Mouse (Mus musculus) cerebellum, adult 11 months (tissue): ENCODE results near the gene Mospd3.
"Not testable (repeated sequence)": the region's sequence is repeated elsewhere in the genome, so short reads cannot be mapped to it uniquely, and the experiment has no call there.

Experiments used
- DNase-seq: peaks from one replicate; pipeline ENCODE4 v3.0.0; 2022

Mospd3 gene

GRCm38 (mm10) chr5:137614921-137615320 lies 14.1 kb upstream of the Mospd3 start:
- DNase-seq = not testable (repeated sequence)

- DNase-seq = no peak
Observed at GRCm38 (mm10) chr5:137613550-137613949, 12.7 kb upstream of the Mospd3 start, which contains the start of gene Pcolce. TSS of gene Pcolce (minus strand) at chr5:137613784.

GRCm38 (mm10) chr5:137613076-137613475 lies 12.2 kb upstream of the Mospd3 start:
- DNase-seq = no peak

GRCm38 (mm10) chr5:137611245-137611602 lies 10.4 kb upstream of the Mospd3 start:
- no peak for DNase-seq

- DNase-seq = no peak
Observed at GRCm38 (mm10) chr5:137610548-137611244, 9.8 kb upstream of the Mospd3 start.

- DNase-seq = no peak
Observed at GRCm38 (mm10) chr5:137610056-137610455, 9.2 kb upstream of the Mospd3 start.

GRCm38 (mm10) chr5:137609292-137609691 lies 8.4 kb upstream of the Mospd3 start:
- DNase-seq = no peak

- DNase-seq = no peak
Observed at GRCm38 (mm10) chr5:137608654-137609190, 7.9 kb upstream of the Mospd3 start.

- no peak for DNase-seq
Observed at GRCm38 (mm10) chr5:137607860-137608653, 7.2 kb upstream of the Mospd3 start.

- DNase-seq = no peak
Observed at GRCm38 (mm10) chr5:137601365-137601729, 489 bp upstream of the Mospd3 start.

GRCm38 (mm10) chr5:137600281-137600618 lies 608 bp downstream of the Mospd3 start:
- no peak for DNase-seq

GRCm38 (mm10) chr5:137599600-137599999 lies 1.3 kb downstream of the Mospd3 start:
- DNase-seq = no peak

GRCm38 (mm10) chr5:137598100-137598826 lies 2.6 kb downstream of the Mospd3 start:
- DNase-seq = no peak

GRCm38 (mm10) chr5:137597625-137598024 lies 3.2 kb downstream of the Mospd3 start:
- no peak for DNase-seq

- no peak for DNase-seq
Observed at GRCm38 (mm10) chr5:137596601-137597261, 4.1 kb downstream of the Mospd3 start.

GRCm38 (mm10) chr5:137595921-137596320 lies 4.9 kb downstream of the Mospd3 start:
- no peak for DNase-seq

GRCm38 (mm10) chr5:137590507-137590906 lies 10.4 kb downstream of the Mospd3 start:
- no peak for DNase-seq

GRCm38 (mm10) chr5:137584976-137585375 lies 15.9 kb downstream of the Mospd3 start:
- peak; percentile 67 for DNase-seq

- DNase-seq = no peak
Observed at GRCm38 (mm10) chr5:137583670-137584169, 17.1 kb downstream of the Mospd3 start.

- no peak for DNase-seq
Observed at GRCm38 (mm10) chr5:137582702-137583101, 18.2 kb downstream of the Mospd3 start.

GRCm38 (mm10) chr5:137580246-137580645 lies 20.6 kb downstream of the Mospd3 start:
- DNase-seq = no peak

GRCm38 (mm10) chr5:137574470-137574901 lies 26.4 kb downstream of the Mospd3 start:
- DNase-seq = peak; percentile 75
